Mouse (Mus musculus) forebrain, embryonic 16.5 days (tissue): ENCODE data around the gene Trappc13. TPM values are rescaled to one million over a fixed set of nuclear protein-coding genes. Genes with fewer than 3 reads are reported as not detected.
A peak's percentile ranks its signal among the peaks of the same experiment; 100 is the strongest.

Source experiments
- ATAC-seq: fragments of 200-750 bp; cut with Nextera tagmentation; 2 replicates; pipeline ENCODE4 v1.8.0; 2017; ENCODE audit warnings: mild to moderate bottlenecking, moderate library complexity
- H3K27ac ChIP-seq: fragments of 300-500 bp; sonication (generic); 2 replicates; pipeline ENCODE4 v1.5.1; 2014; ENCODE audit warnings: low read length, control low read depth
- H3K27me3 ChIP-seq: fragments of 300-500 bp; sonication (generic); replicated peaks from 2 replicates; pipeline ENCODE4 v1.6.1; 2014; ENCODE audit warnings: low read length; ENCODE audit not compliant: control insufficient read depth, insufficient read depth
- H3K36me3 ChIP-seq: fragments of 300-500 bp; sonication (generic); 2 replicates; pipeline ENCODE4 v1.6.1; 2014; ENCODE audit not compliant: control insufficient read depth, insufficient read depth
- H3K4me1 ChIP-seq: fragments of 300-500 bp; sonication (generic); replicated peaks from 2 replicates; pipeline ENCODE4 v1.6.1; 2014; ENCODE audit warnings: low read length; ENCODE audit not compliant: control insufficient read depth, insufficient read depth
- H3K4me2 ChIP-seq: fragments of 300-500 bp; sonication (generic); 2 replicates; pipeline ENCODE4 v1.6.1; 2014; ENCODE audit warnings: mild to moderate bottlenecking, low read length, control low read depth
- H3K4me3 ChIP-seq: fragments of 300-500 bp; sonication (generic); replicated peaks from 2 replicates; pipeline ENCODE4 v1.5.1; 2014; ENCODE audit warnings: mild to moderate bottlenecking, low read length, control low read depth
- H3K9ac ChIP-seq: fragments of 300-500 bp; sonication (generic); replicated peaks from 2 replicates; pipeline ENCODE4 v1.6.1; 2014; ENCODE audit warnings: low read depth, low read length, control low read depth
- H3K9me3 ChIP-seq: fragments of 300-500 bp; sonication (generic); 2 replicates; pipeline ENCODE4 v1.6.1; 2016; ENCODE audit warnings: low read length; ENCODE audit not compliant: control insufficient read depth
- WGBS: fragments of 180-500 bp; shearing (Covaris S2); extraction: QIAGEN DNeasy Blood & Tissue Kit; methylation state at CpG from one replicate; pipeline ENCODE4 v1.1.7; 2014; 5-methylcytosine and 5-hydroxymethylcytosine counted together
- polyA plus RNA-seq: library from polyadenylated mRNA; unstranded; fragments of >200 nt; fragmentation: Nextera tagmentation; extraction: Ambion mirVana; gene quantifications from 2 replicates; pipeline ENCODE4 v1.2.1, GENCODE M21; 2015

Trappc13 gene
- polyA plus RNA-seq, 1 experiment from 2014 or later: 69.4 TPM

GRCm38 (mm10) chr13:104108651-104109287 is 69.5 kb downstream of the Trappc13 start:
- Histone ChIP-seq H3K27me3 (no peaks in the 10 kb centered on the region), H3K4me2 (peak overlapping the region; percentile 66), H3K36me3 (no peaks in the 10 kb centered on the region; the same call in 1 of the 2 replicates), H3K27ac (0 out of 2 replicates have a peak overlapping the region, but pooled peaks have one; percentile 2), H3K4me1 (peaks cover 14% of the 10 kb centered on the region), H3K9ac (peak overlapping the region; percentile 69), H3K4me3 (peak overlapping the region; percentile 62), H3K9me3 (no peaks in the 10 kb centered on the region)
- ATAC-seq: peak; percentile 4; the same call in 1 of the 2 replicates
- WGBS: under 1% methylated on average over 24 of the region's 24 CpGs

GRCm38 (mm10) chr13:104101606-104102235 is 76.5 kb downstream of the Trappc13 start:
- Histone ChIP-seq H3K4me1 (no peaks in the 10 kb centered on the region), H3K9ac (no peak overlapping the region), H3K36me3 (no peaks in the 10 kb centered on the region; the same call in 1 of the 2 replicates), H3K4me2 (no peak overlapping the region), H3K27ac (no peak overlapping the region), H3K27me3 (no peaks in the 10 kb centered on the region), H3K4me3 (no peak overlapping the region), H3K9me3 (no peaks in the 10 kb centered on the region)
- no peak for ATAC-seq
- 89% methylated on average over 5 of the region's 5 CpGs for WGBS

GRCm38 (mm10) chr13:104100416-104100815 is 77.9 kb downstream of the Trappc13 start:
- Histone ChIP-seq H3K36me3 (no peaks in the 10 kb centered on the region), H3K27me3 (no peaks in the 10 kb centered on the region), H3K4me2 (no peak overlapping the region), H3K9ac (no peak overlapping the region), H3K9me3 (no peaks in the 10 kb centered on the region), H3K4me1 (no peaks in the 10 kb centered on the region), H3K27ac (no peak overlapping the region), H3K4me3 (no peak overlapping the region)
- no peak for ATAC-seq
- WGBS: 92% methylated on average over 4 of the region's 4 CpGs

GRCm38 (mm10) chr13:104097190-104097589 is 81.1 kb downstream of the Trappc13 start:
- no peak overlapping the region for H3K4me3 ChIP-seq
- no peaks in the 10 kb centered on the region for H3K36me3 ChIP-seq
- no peak for ATAC-seq
- WGBS: 97% methylated on average over 7 of the region's 7 CpGs
- H3K9ac ChIP-seq: no peak overlapping the region
- no peak overlapping the region for H3K27ac ChIP-seq
- H3K4me2 ChIP-seq: no peak overlapping the region
- no peaks in the 10 kb centered on the region for H3K9me3 ChIP-seq
- no peaks in the 10 kb centered on the region for H3K4me1 ChIP-seq
- H3K27me3 ChIP-seq: no peaks in the 10 kb centered on the region

DNA sequence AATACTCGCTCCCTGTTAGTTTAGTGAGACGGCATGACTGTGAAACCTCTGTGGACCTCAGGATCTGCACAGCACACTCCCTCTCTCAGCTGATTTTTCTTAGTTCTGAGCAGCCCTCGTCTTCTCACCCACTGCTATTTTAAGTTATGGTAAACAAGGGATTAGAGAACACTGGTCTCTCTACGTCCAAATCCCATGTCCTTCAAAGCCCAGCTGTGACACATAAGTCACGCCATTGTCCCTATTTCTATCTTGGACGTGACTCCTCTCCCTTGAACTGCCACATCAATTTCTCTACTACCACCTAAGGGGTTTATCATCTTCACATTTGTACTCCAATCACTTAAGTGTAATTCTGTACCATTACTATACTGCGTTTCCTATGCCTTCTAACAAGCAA is 82.3 kb downstream of the Trappc13 start:
- Histone ChIP-seq H3K9me3 (no peaks in the 10 kb centered on the region), H3K4me2 (no peak overlapping the region), H3K27me3 (no peaks in the 10 kb centered on the region), H3K36me3 (no peaks in the 10 kb centered on the region), H3K4me1 (no peaks in the 10 kb centered on the region), H3K27ac (no peak overlapping the region), H3K9ac (no peak overlapping the region), H3K4me3 (no peak overlapping the region)
- ATAC-seq: no peak
- WGBS: 67% methylated on average over 7 of the region's 7 CpGs

DNA sequence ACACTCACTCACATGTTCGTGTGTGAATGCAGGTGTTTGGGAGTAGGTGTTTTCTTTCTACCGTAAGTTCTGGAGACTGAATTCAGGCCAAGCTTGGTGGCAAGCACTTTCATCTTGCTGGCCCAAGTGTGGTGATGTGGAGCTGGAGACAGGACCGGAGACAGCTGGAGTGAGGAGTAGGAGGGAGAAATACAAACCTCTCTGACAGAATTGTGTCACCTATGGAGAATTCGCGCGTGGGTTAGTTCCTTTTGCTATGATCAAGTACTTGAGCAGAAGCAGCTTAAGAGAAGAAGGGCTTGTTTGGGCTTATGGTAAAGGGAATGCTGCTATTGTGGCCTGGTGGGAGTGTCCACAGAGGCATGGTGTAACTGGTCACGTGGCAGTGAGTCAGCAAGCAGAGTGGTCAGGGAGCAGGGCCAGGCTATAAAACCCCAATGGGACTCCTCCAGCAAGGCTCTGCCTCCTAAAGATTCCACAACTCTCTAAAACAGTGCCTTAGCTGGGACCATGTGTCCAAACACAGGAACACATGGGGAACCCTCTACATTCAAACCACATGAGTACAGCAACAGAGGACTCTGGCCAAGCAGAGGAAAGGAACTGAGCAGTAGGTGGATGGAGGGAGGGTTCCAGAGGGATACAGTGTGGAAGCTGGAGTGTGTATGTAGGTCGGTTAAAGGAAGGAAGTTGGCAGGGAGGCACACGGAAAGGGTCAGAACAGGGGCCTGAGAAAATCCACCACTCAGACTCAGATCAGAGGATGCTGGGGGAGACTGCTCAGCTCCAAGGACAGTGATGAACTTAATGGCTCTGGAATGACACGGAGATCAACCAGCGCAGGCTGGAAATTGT is 83.5 kb downstream of the Trappc13 start:
- Histone ChIP-seq H3K9me3 (no peaks in the 10 kb centered on the region), H3K4me3 (no peak overlapping the region), H3K9ac (no peak overlapping the region), H3K4me1 (no peaks in the 10 kb centered on the region), H3K27ac (no peak overlapping the region), H3K36me3 (no peaks in the 10 kb centered on the region), H3K27me3 (no peaks in the 10 kb centered on the region), H3K4me2 (no peak overlapping the region)
- WGBS: 82% methylated on average over 11 of the region's 11 CpGs
- no peak for ATAC-seq

Other genes with a start within 250 kb of the Trappc13 start
- gene Nln, start 68.9 kb downstream of the Trappc13 start, polyA plus RNA-seq: 40.1 and 45.8 TPM in 2 replicates
- 34.0 and 39.2 TPM in 2 replicates for gene Sgtb, start 68.7 kb downstream of the Trappc13 start, polyA plus RNA-seq
- gene Trim23, start 328 bp upstream of the Trappc13 start, polyA plus RNA-seq: 43.8 and 46.5 TPM in 2 replicates
- 22.5 and 28.3 TPM in 2 replicates for gene Cenpk, start 50.1 kb upstream of the Trappc13 start, polyA plus RNA-seq
- 9.7 and 10.3 TPM in 2 replicates for gene Ppwd1, start 50.4 kb upstream of the Trappc13 start, polyA plus RNA-seq
- gene Adamts6, start 109.4 kb upstream of the Trappc13 start, polyA plus RNA-seq: 1.8 and 2.5 TPM in 2 replicates